Mouse (Mus musculus): Measurements from ENCODE around the gene Coro2b. TPM values are rescaled to one million over a fixed set of nuclear protein-coding genes. Genes with fewer than 3 reads are reported as not detected.
A peak's percentile ranks its signal among the peaks of the same experiment; 100 is the strongest.

Gene Coro2b
- polyA plus RNA-seq, 1 experiment from 2014 or later: 24.6 TPM

- H3K36me3 ChIP-seq (ENCODE audit: control insufficient read depth, insufficient read depth, low read length): no peaks in the 10 kb centered on the region
- H3K4me1 ChIP-seq (replicated peaks; ENCODE audit: control insufficient read depth, insufficient read depth, low read length): peaks cover 23% of the 10 kb centered on the region
- no peaks in the 10 kb centered on the region for H3K27me3 ChIP-seq (ENCODE audit: control insufficient read depth, insufficient read depth, low read depth, low read length)
- H3K27ac ChIP-seq (ENCODE audit: low read length): no peak overlapping the region
- no peaks in the 10 kb centered on the region for H3K9me3 ChIP-seq (ENCODE audit: control insufficient read depth, low read length)
- no peak overlapping the region for H3K4me3 ChIP-seq (ENCODE audit: low read length)
- WGBS: 46% methylated on average over 4 of the region's 4 CpGs
- no peak overlapping the region for H3K9ac ChIP-seq (ENCODE audit: low read length)
- peak; percentile 47 for ATAC-seq (ENCODE audit: low read depth)
- no peak overlapping the region for H3K4me2 ChIP-seq (ENCODE audit: low read depth, low read length)
These were observed 26.3 kb downstream of the Coro2b start for GRCm38 (mm10) chr9:62510530-62510936.

- Histone ChIP-seq H3K4me2 (ENCODE audit: low read depth, low read length) (no peak overlapping the region), H3K4me1 (replicated peaks; ENCODE audit: control insufficient read depth, insufficient read depth, low read length) (peaks cover 30% of the 10 kb centered on the region), H3K27ac (ENCODE audit: low read length) (no peak overlapping the region), H3K9ac (ENCODE audit: low read length) (no peak overlapping the region), H3K36me3 (ENCODE audit: control insufficient read depth, insufficient read depth, low read length) (no peaks in the 10 kb centered on the region), H3K4me3 (ENCODE audit: low read length) (no peak overlapping the region), H3K9me3 (ENCODE audit: control insufficient read depth, low read length) (no peaks in the 10 kb centered on the region), H3K27me3 (ENCODE audit: control insufficient read depth, insufficient read depth, low read depth, low read length) (no peaks in the 10 kb centered on the region)
- WGBS: 90% methylated on average over 6 of the region's 6 CpGs
- no peak for ATAC-seq (ENCODE audit: low read depth)
These were observed 27.2 kb downstream of the Coro2b start for GRCm38 (mm10) chr9:62509617-62510016.

DNA sequence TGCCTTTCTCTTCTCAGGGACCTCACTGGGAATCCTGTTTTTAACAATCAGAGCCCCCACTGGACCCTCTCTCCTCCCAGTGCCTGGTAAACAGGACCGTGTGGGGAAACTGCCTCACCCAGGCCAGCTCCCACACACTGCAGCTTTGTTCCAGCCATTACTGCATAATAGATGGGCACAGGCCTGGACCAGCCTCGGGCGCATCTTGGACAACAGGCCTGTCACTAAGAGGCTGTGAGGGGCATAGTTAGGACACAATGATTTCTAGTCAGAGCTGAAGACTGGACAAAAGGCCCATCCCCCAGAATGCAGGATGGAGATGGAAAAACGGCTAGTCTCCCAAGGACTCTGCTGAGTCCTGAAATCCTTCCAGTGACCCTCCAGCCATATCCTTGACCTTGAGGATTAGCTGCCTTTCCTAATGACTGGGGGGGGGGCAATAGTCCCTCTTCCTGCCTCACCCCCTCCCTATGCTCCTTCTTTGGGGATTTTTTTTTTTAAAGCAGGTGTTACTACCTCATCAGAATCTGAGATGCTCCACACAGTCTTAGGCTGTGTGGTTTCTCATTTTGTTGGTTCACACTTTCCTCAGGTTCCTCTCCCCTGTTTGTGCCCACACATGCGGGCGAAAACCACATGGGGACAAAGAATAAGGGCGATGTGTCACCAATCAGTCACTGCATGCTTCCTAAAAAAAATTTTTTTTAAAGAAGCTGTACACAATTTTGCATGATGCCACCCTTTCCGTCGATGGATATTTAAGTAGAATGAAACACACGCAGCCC lies 27.9 kb downstream of the Coro2b start:
- H3K4me1 ChIP-seq (replicated peaks; ENCODE audit: control insufficient read depth, insufficient read depth, low read length): peaks cover 32% of the 10 kb centered on the region
- H3K27me3 ChIP-seq (ENCODE audit: control insufficient read depth, insufficient read depth, low read depth, low read length): no peaks in the 10 kb centered on the region
- no peaks in the 10 kb centered on the region for H3K9me3 ChIP-seq (ENCODE audit: control insufficient read depth, low read length)
- ATAC-seq (ENCODE audit: low read depth): no peak
- H3K4me3 ChIP-seq (ENCODE audit: low read length): no peak overlapping the region
- WGBS: 81% methylated on average over 10 of the region's 10 CpGs
- no peaks in the 10 kb centered on the region for H3K36me3 ChIP-seq (ENCODE audit: control insufficient read depth, insufficient read depth, low read length)
- no peak overlapping the region for H3K9ac ChIP-seq (ENCODE audit: low read length)
- H3K4me2 ChIP-seq (ENCODE audit: low read depth, low read length): no peak overlapping the region
- H3K27ac ChIP-seq (ENCODE audit: low read length): no peak overlapping the region

GRCm38 (mm10) chr9:62506467-62507067 lies 30.3 kb downstream of the Coro2b start:
- Histone ChIP-seq H3K9ac (ENCODE audit: low read length) (no peak overlapping the region), H3K9me3 (ENCODE audit: control insufficient read depth, low read length) (no peaks in the 10 kb centered on the region), H3K36me3 (ENCODE audit: control insufficient read depth, insufficient read depth, low read length) (no peaks in the 10 kb centered on the region), H3K4me3 (ENCODE audit: low read length) (no peak overlapping the region), H3K27me3 (ENCODE audit: control insufficient read depth, insufficient read depth, low read depth, low read length) (no peaks in the 10 kb centered on the region), H3K4me2 (ENCODE audit: low read depth, low read length) (no peak overlapping the region), H3K27ac (ENCODE audit: low read length) (no peak overlapping the region), H3K4me1 (replicated peaks; ENCODE audit: control insufficient read depth, insufficient read depth, low read length) (peaks cover 32% of the 10 kb centered on the region)
- no peak for ATAC-seq (ENCODE audit: low read depth)
- WGBS: 80% methylated on average over 11 of the region's 11 CpGs

- Histone ChIP-seq H3K4me1 (replicated peaks; ENCODE audit: control insufficient read depth, insufficient read depth, low read length) (peaks cover 30% of the 10 kb centered on the region), H3K27me3 (ENCODE audit: control insufficient read depth, insufficient read depth, low read depth, low read length) (no peaks in the 10 kb centered on the region), H3K9me3 (ENCODE audit: control insufficient read depth, low read length) (no peaks in the 10 kb centered on the region), H3K4me3 (ENCODE audit: low read length) (no peak overlapping the region), H3K4me2 (ENCODE audit: low read depth, low read length) (peak overlapping the region; percentile 18; the same call in 1 of the 2 replicates), H3K9ac (ENCODE audit: low read length) (0 out of 2 replicates have a peak overlapping the region, but pooled peaks have one; percentile 19), H3K27ac (ENCODE audit: low read length) (peak overlapping the region; percentile 76), H3K36me3 (ENCODE audit: control insufficient read depth, insufficient read depth, low read length) (no peaks in the 10 kb centered on the region)
- peak; percentile 88 for ATAC-seq (ENCODE audit: low read depth)
- WGBS: 13% methylated on average over 7 of the region's 7 CpGs
These were observed 32.7 kb downstream of the Coro2b start for GRCm38 (mm10) chr9:62504129-62504528.

DNA sequence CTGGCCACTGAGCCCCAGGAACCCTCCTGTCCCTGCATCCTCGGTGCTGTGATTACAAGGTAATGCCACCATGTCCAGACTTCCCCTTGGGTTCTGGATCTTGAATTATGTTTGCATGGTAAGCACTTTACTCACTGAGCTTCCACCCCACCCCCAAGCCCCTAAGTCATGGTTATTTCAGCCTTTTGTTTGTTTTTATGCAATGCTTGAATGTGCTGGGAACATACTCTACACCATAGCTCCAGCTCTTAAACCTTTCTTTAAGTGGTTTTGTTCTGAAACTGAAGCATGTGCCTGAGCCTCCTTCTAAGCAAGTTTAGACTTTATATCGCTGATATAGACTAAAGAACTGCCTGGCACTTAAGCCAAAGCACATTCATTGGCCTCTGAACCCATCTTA lies 34.5 kb downstream of the Coro2b start:
- Histone ChIP-seq H3K4me3 (ENCODE audit: low read length) (no peak overlapping the region), H3K4me2 (ENCODE audit: low read depth, low read length) (no peak overlapping the region), H3K27ac (ENCODE audit: low read length) (peak overlapping the region; percentile 86), H3K27me3 (ENCODE audit: control insufficient read depth, insufficient read depth, low read depth, low read length) (no peaks in the 10 kb centered on the region), H3K9ac (ENCODE audit: low read length) (no peak overlapping the region), H3K9me3 (ENCODE audit: control insufficient read depth, low read length) (no peaks in the 10 kb centered on the region), H3K4me1 (replicated peaks; ENCODE audit: control insufficient read depth, insufficient read depth, low read length) (peaks cover 39% of the 10 kb centered on the region), H3K36me3 (ENCODE audit: control insufficient read depth, insufficient read depth, low read length) (no peaks in the 10 kb centered on the region)
- 42% methylated on average over 2 of the region's 2 CpGs for WGBS
- ATAC-seq (ENCODE audit: low read depth): peak; percentile 38

DNA sequence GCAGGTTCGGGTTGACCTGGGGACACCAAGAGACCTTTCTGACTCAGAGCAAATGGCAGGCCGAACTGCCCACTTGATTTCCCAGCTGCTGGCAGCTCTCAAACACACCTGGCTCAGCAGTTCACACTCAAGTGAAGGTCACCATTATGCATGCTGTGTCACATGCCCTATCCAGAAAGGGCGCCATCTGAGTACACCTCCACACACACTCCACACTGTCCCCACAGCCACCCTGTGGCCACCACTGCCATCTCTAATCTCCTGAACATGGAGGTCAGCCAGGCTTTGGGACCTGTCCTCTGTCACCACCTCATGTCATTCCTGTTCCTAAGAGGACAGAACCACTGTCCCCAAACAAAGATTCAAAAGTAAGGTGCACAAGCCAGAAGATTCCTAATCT lies 35.3 kb downstream of the Coro2b start:
- H3K36me3 ChIP-seq (ENCODE audit: control insufficient read depth, insufficient read depth, low read length): no peaks in the 10 kb centered on the region
- no peak overlapping the region for H3K9ac ChIP-seq (ENCODE audit: low read length)
- 82% methylated on average over 3 of the region's 3 CpGs for WGBS
- H3K4me3 ChIP-seq (ENCODE audit: low read length): no peak overlapping the region
- H3K9me3 ChIP-seq (ENCODE audit: control insufficient read depth, low read length): no peaks in the 10 kb centered on the region
- no peak for ATAC-seq (ENCODE audit: low read depth)
- no peak overlapping the region for H3K4me2 ChIP-seq (ENCODE audit: low read depth, low read length)
- peaks cover 45% of the 10 kb centered on the region for H3K4me1 ChIP-seq (replicated peaks; ENCODE audit: control insufficient read depth, insufficient read depth, low read length)
- no peaks in the 10 kb centered on the region for H3K27me3 ChIP-seq (ENCODE audit: control insufficient read depth, insufficient read depth, low read depth, low read length)
- peak overlapping the region; percentile 86; the same call in 1 of the 2 replicates for H3K27ac ChIP-seq (ENCODE audit: low read length)

- ATAC-seq (ENCODE audit: low read depth): no peak
- Histone ChIP-seq H3K36me3 (ENCODE audit: control insufficient read depth, insufficient read depth, low read length) (no peaks in the 10 kb centered on the region), H3K9me3 (ENCODE audit: control insufficient read depth, low read length) (no peaks in the 10 kb centered on the region), H3K4me2 (ENCODE audit: low read depth, low read length) (no peak overlapping the region), H3K27ac (ENCODE audit: low read length) (no peak overlapping the region), H3K4me1 (replicated peaks; ENCODE audit: control insufficient read depth, insufficient read depth, low read length) (peaks cover 46% of the 10 kb centered on the region), H3K9ac (ENCODE audit: low read length) (no peak overlapping the region), H3K27me3 (ENCODE audit: control insufficient read depth, insufficient read depth, low read depth, low read length) (no peaks in the 10 kb centered on the region), H3K4me3 (ENCODE audit: low read length) (no peak overlapping the region)
- WGBS: 76% methylated on average over 4 of the region's 4 CpGs
These were observed 36.8 kb downstream of the Coro2b start for GRCm38 (mm10) chr9:62500007-62500406.

DNA sequence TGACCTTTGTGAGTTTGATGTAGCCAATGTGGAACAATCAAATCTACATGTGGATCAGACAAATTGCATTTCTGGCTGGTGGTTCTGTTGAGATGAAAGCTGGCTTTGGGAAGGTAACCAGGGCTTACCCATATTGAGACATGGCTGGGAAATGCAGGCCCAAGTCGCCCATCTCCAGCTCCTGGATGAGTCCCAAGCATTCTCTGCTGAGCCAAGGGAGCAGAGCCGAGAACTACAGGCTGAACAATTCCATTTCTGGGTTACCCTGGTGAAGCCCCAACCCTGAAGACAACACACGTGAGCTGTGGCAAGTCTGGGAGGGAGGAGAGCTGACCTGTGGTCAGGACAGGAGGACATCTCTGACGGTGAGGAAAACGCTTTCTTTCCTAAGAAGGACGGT lies 37.9 kb downstream of the Coro2b start:
- ATAC-seq (ENCODE audit: low read depth): no peak
- H3K4me1 ChIP-seq (replicated peaks; ENCODE audit: control insufficient read depth, insufficient read depth, low read length): peaks cover 38% of the 10 kb centered on the region
- no peaks in the 10 kb centered on the region for H3K36me3 ChIP-seq (ENCODE audit: control insufficient read depth, insufficient read depth, low read length)
- no peaks in the 10 kb centered on the region for H3K27me3 ChIP-seq (ENCODE audit: control insufficient read depth, insufficient read depth, low read depth, low read length)
- 75% methylated on average over 6 of the region's 6 CpGs for WGBS
- no peak overlapping the region for H3K27ac ChIP-seq (ENCODE audit: low read length)
- no peak overlapping the region for H3K9ac ChIP-seq (ENCODE audit: low read length)
- H3K4me3 ChIP-seq (ENCODE audit: low read length): no peak overlapping the region
- H3K4me2 ChIP-seq (ENCODE audit: low read depth, low read length): no peak overlapping the region
- H3K9me3 ChIP-seq (ENCODE audit: control insufficient read depth, low read length): no peaks in the 10 kb centered on the region

Measured in lung, embryonic 16.5 days (tissue).